Mouse (Mus musculus) colon, adult 2 months (tissue): ENCODE measurements around the gene Gm19410. TPM values are rescaled to one million over a fixed set of nuclear protein-coding genes. Genes with fewer than 3 reads are reported as not detected.

ENCODE experiments used
- polyA plus RNA-seq: library from polyadenylated mRNA; depleted of rRNA; stranded (reverse); fragments of >200 nt; gene quantifications from 2 replicates; pipeline ENCODE4 v1.2.3, GENCODE M21; 2012; rRNA removed

The Gm19410 gene
- polyA plus RNA-seq: not detected in 2 replicates

DNA sequence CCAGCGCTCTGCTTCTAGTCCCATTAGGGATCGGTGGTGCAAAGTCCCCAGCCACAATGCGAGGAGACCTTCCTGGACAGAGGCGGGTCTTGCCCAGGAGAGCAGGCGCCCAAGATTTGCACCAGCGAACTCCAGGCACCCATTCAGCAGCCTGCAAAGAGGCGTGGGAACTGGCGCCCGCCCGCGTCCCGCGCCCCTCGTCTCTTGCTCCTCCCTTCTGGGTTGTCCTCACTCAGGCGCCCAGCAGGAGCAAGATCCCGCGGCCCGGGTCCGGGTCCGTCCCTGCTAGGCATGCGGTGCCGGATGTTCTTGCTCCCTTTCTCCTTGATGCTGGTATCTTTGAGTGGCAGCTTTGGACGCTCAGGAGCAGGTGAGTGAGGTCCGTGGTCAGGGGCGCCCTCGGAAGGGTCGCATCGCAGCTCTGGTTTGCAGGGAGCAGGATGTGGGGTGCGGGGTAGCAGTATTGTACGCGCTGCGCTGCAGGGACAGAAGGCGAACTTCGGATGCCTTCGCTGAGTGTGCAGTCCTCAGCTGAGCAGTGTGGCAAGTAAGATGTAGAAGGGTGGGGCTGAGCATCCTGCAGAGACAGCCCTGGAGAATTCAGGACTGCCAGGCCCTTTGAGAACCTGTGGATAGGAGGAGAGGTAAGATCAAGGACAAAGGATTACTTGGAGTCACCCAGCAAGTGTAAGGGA, at the start of gene Gm19410:
Gene Gm19410 (plus strand): TSS at position 292 of the 695 bp plus-strand sequence.

